10 mouse cellular contexts compared by ENCODE assay signal in the genomic region with DNA sequence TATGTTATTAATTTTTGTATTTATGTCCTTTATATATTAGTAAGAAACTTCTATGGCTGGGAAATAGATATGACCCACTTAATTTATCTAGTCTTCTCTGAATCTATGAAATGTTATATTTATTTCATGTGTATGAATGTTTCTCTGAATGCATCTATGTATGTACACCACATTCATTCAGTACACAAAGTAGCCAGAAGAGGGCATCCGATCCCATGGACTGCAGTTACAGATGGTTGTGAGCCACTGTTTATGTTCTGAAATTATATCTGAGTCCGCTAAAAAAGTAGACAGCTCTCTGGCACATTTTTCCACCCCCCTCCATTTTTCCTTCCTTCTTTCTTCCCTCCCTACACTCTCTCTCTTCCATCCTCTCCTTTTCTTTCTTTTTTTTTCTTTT.
DNase-seq lines count a peak whose midpoint lies in the region; ATAC-seq and TF ChIP-seq lines count a peak whose summit lies in the region.
"Had no signal": no experiment of that assay in that cellular context is flagged by ENCODE, and none has a peak within 500 bp of the region (broad histone marks: within the 10 kb centered on the region; RNA-seq: fewer than 3 reads in every experiment).

No protein-coding gene starts in this region.

- H3K9me3 ChIP-seq in heart, postnatal 0 days (replicated peaks; ENCODE audit: control insufficient read depth, low read length) = no peaks in the 10 kb centered on the region
- H3K9me3 ChIP-seq in heart, embryonic 11.5 days (replicated peaks; ENCODE audit: control insufficient read depth, low read length) = no peaks in the 10 kb centered on the region
- no peaks in the 10 kb centered on the region for H3K9me3 ChIP-seq in lung, postnatal 0 days (ENCODE audit: low read length)
- H3K9me3 ChIP-seq in heart, embryonic 10.5 days = no peaks in the 10 kb centered on the region

- no peaks in the 10 kb centered on the region for H3K36me3 ChIP-seq in heart, postnatal 0 days (replicated peaks; ENCODE audit: control insufficient read depth, insufficient read depth, low read length)
- no peaks in the 10 kb centered on the region for H3K36me3 ChIP-seq in heart, embryonic 11.5 days (ENCODE audit: control insufficient read depth, insufficient read depth, low read length)
- H3K36me3 ChIP-seq in lung, postnatal 0 days (ENCODE audit: insufficient read depth, low read length) = no peaks in the 10 kb centered on the region
- no peaks in the 10 kb centered on the region for H3K36me3 ChIP-seq in heart, embryonic 10.5 days

- H3K9ac ChIP-seq in heart, postnatal 0 days (replicated peaks; ENCODE audit: low read depth, low read length) = no peak overlapping the region
- H3K9ac ChIP-seq in heart, embryonic 11.5 days (ENCODE audit: low read depth, low read length) = no peak overlapping the region
- no peak overlapping the region for H3K9ac ChIP-seq in lung, postnatal 0 days (replicated peaks; ENCODE audit: low read depth)
- H3K9ac ChIP-seq: hindbrain, embryonic 14.5 days had no signal

- no peaks in the 10 kb centered on the region for H3K27me3 ChIP-seq in heart, postnatal 0 days (ENCODE audit: control insufficient read depth, insufficient read depth, low read length)
- no peaks in the 10 kb centered on the region for H3K27me3 ChIP-seq in heart, embryonic 11.5 days (ENCODE audit: control insufficient read depth, insufficient read depth, low read length)
- no peaks in the 10 kb centered on the region for H3K27me3 ChIP-seq in lung, postnatal 0 days (replicated peaks; ENCODE audit: insufficient read depth, low read length)
- H3K27me3 ChIP-seq in heart, embryonic 10.5 days (ENCODE audit: insufficient read depth, poor library complexity, severe bottlenecking) = no peaks in the 10 kb centered on the region

- H3K4me3 ChIP-seq in heart, postnatal 0 days (ENCODE audit: low read depth, low read length) = no peak overlapping the region
- H3K4me3 ChIP-seq in heart, embryonic 11.5 days (ENCODE audit: low read depth, low read length) = no peak overlapping the region
- no peak overlapping the region for H3K4me3 ChIP-seq in lung, postnatal 0 days (ENCODE audit: low read depth, low read length)
- no peak overlapping the region for H3K4me3 ChIP-seq in heart, embryonic 10.5 days
- H3K4me3 ChIP-seq: myocyte had no signal

- no peak for TF ChIP-seq EP300 in heart, postnatal 0 days (IDR thresholded peaks at IDR 0.05; ENCODE audit: low read depth)
- no peak for TF ChIP-seq EP300 in lung, postnatal 0 days (IDR thresholded peaks at IDR 0.05)

- H3K27ac ChIP-seq in heart, postnatal 0 days (ENCODE audit: low read depth) = no peak overlapping the region
- no peak overlapping the region for H3K27ac ChIP-seq in heart, embryonic 11.5 days (ENCODE audit: low read depth, low read length)
- no peak overlapping the region for H3K27ac ChIP-seq in lung, postnatal 0 days (ENCODE audit: low read length)
- no peak overlapping the region for H3K27ac ChIP-seq in heart, embryonic 10.5 days
- H3K27ac ChIP-seq: hindbrain, embryonic 14.5 days had no signal

- no peak for ATAC-seq in heart, postnatal 0 days (ENCODE audit: insufficient read depth, low read depth)
- no peak for ATAC-seq in heart, embryonic 11.5 days (replicated peaks; ENCODE audit: insufficient number of reproducible peaks, low FRiP score, low TSS enrichment)
- ATAC-seq in lung, postnatal 0 days = no peak

- no peak overlapping the region for H3K4me2 ChIP-seq in heart, postnatal 0 days (ENCODE audit: low read depth, low read length)
- H3K4me2 ChIP-seq in heart, embryonic 11.5 days = no peak overlapping the region
- no peak overlapping the region for H3K4me2 ChIP-seq in lung, postnatal 0 days (replicated peaks; ENCODE audit: low read depth, low read length)
- H3K4me2 ChIP-seq: hindbrain, embryonic 14.5 days had no signal

- no peaks in the 10 kb centered on the region for H3K4me1 ChIP-seq in heart, postnatal 0 days (ENCODE audit: control insufficient read depth, insufficient read depth)
- no peaks in the 10 kb centered on the region for H3K4me1 ChIP-seq in heart, embryonic 11.5 days (ENCODE audit: control insufficient read depth, insufficient read depth, low read length)
- no peaks in the 10 kb centered on the region for H3K4me1 ChIP-seq in lung, postnatal 0 days (ENCODE audit: insufficient read depth, low read depth, low read length)
- H3K4me1 ChIP-seq in heart, embryonic 10.5 days = no peaks in the 10 kb centered on the region

- TF ChIP-seq CTCF in heart, postnatal 0 days (IDR thresholded peaks at IDR 0.05; ENCODE audit: low read depth) = peak; percentile 27
- peak; percentile 10; the same call in 1 of the 2 replicates for TF ChIP-seq CTCF in lung, postnatal 0 days (IDR thresholded peaks at IDR 0.05)

- DNase-seq in heart, postnatal 0 days (ENCODE audit: low spot score) = no peak
- no peak for DNase-seq in lung, postnatal 0 days (ENCODE audit: low spot score)
- no peak for DNase-seq in lung, postnatal 36 days
- peak; percentile 31 for DNase-seq in R1 (ENCODE audit: low read depth, low spot score)
- peak; percentile 23 for DNase-seq in mesoderm, embryonic 11.5 days (ENCODE audit: low read depth, low spot score)
- DNase-seq in heart, embryonic 10.5 days (ENCODE audit: low spot score) = no peak
- DNase-seq: thymus, postnatal 36 days had no signal

- WGBS in heart, postnatal 0 days = 67% methylated on average over 2 of the region's 2 CpGs
- WGBS in heart, embryonic 11.5 days (ENCODE audit: insufficient replicate concordance) = 61% methylated on average over 2 of the region's 2 CpGs
- WGBS in lung, postnatal 0 days = 54% methylated on average over 2 of the region's 2 CpGs
- 57% methylated on average over 2 of the region's 2 CpGs for WGBS in heart, embryonic 10.5 days

Comparison
In these comparisons a context has a peak if more than half of its experiments do, and no peak if none do; other contexts are left out.
1. DNase-seq: peak in R1 (single experiment) and mesoderm, embryonic 11.5 days (single experiment); none in heart, postnatal 0 days (single experiment), lung, postnatal 0 days (single experiment), lung, postnatal 36 days (single experiment) and heart, embryonic 10.5 days (single experiment).